Mouse (Mus musculus) megakaryocyte, embryonic 14.5 days (primary cell): Measurements from ENCODE around the gene Ece1.

ENCODE experiments used
- FLI1 ChIP-seq: IDR thresholded peaks from 2 replicates; pipeline ENCODE4 v1.6.1; 2012; ENCODE audit warnings: low read length, inconsistent platforms, mixed read lengths
- GATA1 ChIP-seq: IDR thresholded peaks from 3 replicates; pipeline ENCODE4 v1.6.1; 2012; ENCODE audit warnings: mixed read lengths, low read length, inconsistent platforms, borderline replicate concordance

DNA sequence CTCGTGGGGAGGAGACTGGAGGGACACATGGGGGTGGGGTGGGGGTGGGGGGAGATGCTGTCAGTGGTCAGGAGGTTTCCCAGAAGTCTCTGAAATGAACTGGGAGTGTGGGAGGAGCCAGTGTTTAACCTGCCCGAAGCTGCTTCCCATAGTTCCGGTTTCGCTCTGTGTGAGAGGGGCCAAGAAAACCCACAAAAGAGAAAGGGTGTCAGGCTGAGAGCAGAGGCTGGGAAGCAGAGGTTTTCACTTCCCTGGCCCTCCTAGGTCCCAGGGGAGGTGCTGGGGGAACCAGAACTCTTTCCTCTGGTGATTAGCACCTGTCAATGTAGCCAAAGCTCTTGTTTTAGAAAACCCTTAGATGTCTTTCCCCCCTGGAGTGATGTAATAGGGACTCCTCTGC, 47.4 kb downstream of the Ece1 start:
- TF ChIP-seq GATA1 (no peak), FLI1 (no peak)
